Mouse (Mus musculus) urinary bladder, postnatal 10 days (tissue): ENCODE results near the gene 4930535I16Rik.

Experiments
- DNase-seq: peaks from one replicate; pipeline ENCODE4 v3.0.0; 2022; ENCODE audit warnings: low spot score

The 4930535I16Rik gene

GRCm38 (mm10) chr4:123905126-123905668 is 12.6 kb downstream of the 4930535I16Rik start:
- no peak for DNase-seq

- peak; percentile 97 for DNase-seq
These were observed 13.3 kb downstream of the 4930535I16Rik start, which contains the start of gene Mycbp for GRCm38 (mm10) chr4:123904333-123905125. Mycbp (plus strand) TSS chr4:123904832.

GRCm38 (mm10) chr4:123903432-123903831 is 14.4 kb downstream of the 4930535I16Rik start:
- no peak for DNase-seq

- no peak for DNase-seq
These were observed 19.1 kb downstream of the 4930535I16Rik start for GRCm38 (mm10) chr4:123898696-123899095.

GRCm38 (mm10) chr4:123894295-123894694 is 23.5 kb downstream of the 4930535I16Rik start:
- DNase-seq, result no peak

- no peak for DNase-seq
These were observed 24.1 kb downstream of the 4930535I16Rik start for GRCm38 (mm10) chr4:123893726-123894125.
